Mouse (Mus musculus): Measurements from ENCODE around the gene Chd9. TPM values are rescaled to one million over a fixed set of nuclear protein-coding genes. Genes with fewer than 3 reads are reported as not detected.

The Chd9 gene
- polyA plus RNA-seq, 1 experiment from 2014 or later = 10.8 TPM

- Histone ChIP-seq H3K4me3 (replicated peaks) (no peak overlapping the region), H3K4me1 (replicated peaks) (no peaks in the 10 kb centered on the region; the same call in 1 of the 2 replicates), H3K4me2 (no peak overlapping the region), H3K9ac (no peak overlapping the region), H3K36me3 (no peaks in the 10 kb centered on the region), H3K27ac (no peak overlapping the region), H3K27me3 (no peaks in the 10 kb centered on the region), H3K9me3 (replicated peaks) (no peaks in the 10 kb centered on the region)
- DNase-seq (no peak), ATAC-seq (ENCODE audit: low read depth) (no peak)
- WGBS (ENCODE audit: insufficient replicate concordance) = 36% methylated on average over 11 of the region's 11 CpGs
These were observed 104.8 kb downstream of the Chd9 start for GRCm38 (mm10) chr8:90932934-90933333.

DNA sequence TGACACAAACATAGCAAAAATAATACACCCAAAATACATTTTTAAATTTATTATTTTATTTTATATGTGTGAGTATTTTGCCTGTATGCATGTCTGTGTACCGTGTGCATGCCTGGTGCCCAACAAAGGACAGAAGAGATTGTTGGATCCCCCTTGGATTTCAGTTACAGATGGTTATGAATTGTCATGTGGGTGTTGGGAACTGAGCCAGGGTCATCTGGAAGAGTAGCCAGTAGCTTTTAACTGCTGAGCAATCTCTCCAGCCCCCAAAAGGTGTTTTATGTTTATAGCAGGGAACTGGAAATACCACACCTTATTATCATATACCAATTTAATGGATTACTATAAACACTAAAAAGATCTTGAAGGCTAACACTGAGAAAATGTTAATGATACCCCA is 106.6 kb downstream of the Chd9 start:
- Histone ChIP-seq H3K9ac (no peak overlapping the region), H3K27me3 (no peaks in the 10 kb centered on the region), H3K4me3 (replicated peaks) (no peak overlapping the region), H3K4me1 (replicated peaks) (peaks cover 9% of the 10 kb centered on the region; the same call in 1 of the 2 replicates), H3K9me3 (replicated peaks) (no peaks in the 10 kb centered on the region), H3K36me3 (no peaks in the 10 kb centered on the region), H3K4me2 (no peak overlapping the region), H3K27ac (no peak overlapping the region)
- ATAC-seq (ENCODE audit: low read depth) (no peak), DNase-seq (no peak)
- 66% methylated on average over 1 of the region's 1 CpGs for WGBS (ENCODE audit: insufficient replicate concordance)

DNA sequence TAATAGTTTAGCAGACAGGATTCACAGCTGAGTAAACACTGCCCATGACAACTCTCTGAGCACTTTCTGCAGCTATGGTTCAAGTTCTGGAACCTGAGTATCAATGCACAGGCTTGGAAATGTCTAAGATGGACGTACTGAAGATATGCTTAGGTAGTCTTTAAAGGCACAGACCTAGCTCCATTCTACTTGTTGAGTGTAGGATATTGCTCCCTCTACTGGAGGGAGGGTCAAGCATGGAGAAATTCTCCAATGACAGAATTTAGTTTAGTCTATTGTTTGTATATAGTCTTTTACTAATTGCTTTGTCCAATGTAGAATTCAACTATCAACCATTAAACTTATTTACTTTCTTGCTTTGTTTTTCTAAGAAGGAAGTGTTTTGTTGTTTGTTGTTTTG is 108.7 kb downstream of the Chd9 start:
- DNase-seq (no peak), ATAC-seq (ENCODE audit: low read depth) (no peak)
- no peaks in the 10 kb centered on the region for H3K9me3 ChIP-seq (replicated peaks)
- no peak overlapping the region for H3K27ac ChIP-seq
- no peak overlapping the region for H3K4me3 ChIP-seq (replicated peaks)
- H3K9ac ChIP-seq = no peak overlapping the region
- 39% methylated on average over 1 of the region's 1 CpGs for WGBS (ENCODE audit: insufficient replicate concordance)
- no peak overlapping the region for H3K4me2 ChIP-seq
- no peaks in the 10 kb centered on the region for H3K27me3 ChIP-seq
- peaks cover 14% of the 10 kb centered on the region for H3K4me1 ChIP-seq (replicated peaks)
- no peaks in the 10 kb centered on the region for H3K36me3 ChIP-seq

DNA sequence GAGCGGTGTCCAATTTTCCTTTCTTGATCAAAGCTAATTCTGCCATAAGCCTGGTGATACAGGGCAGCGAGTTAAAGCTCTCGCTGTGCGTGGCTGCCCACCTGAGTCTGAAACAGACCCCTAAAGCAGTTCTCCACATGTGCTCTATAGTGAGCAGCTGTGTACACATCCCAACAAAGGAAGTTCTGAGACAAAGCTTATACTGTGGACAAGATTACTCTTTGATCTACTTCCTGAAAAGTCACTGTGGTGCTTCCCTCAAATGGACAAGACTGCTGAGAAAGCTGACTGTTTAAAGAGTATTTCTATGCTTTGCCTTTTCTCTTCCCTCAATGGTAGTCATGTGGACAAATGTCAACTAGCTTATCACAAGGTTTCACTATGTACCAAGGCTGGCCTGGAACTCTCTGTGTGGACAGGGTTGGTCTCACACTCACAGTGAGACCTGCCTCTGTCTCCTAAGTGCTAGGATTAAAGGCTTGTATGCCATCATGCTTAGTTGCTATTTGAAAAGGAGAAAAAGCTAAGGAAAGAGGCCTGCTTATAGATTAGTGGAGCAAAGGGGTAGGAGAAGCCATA is 110.3 kb downstream of the Chd9 start:
- H3K36me3 ChIP-seq = no peaks in the 10 kb centered on the region
- no peak overlapping the region for H3K9ac ChIP-seq
- DNase-seq (no peak), ATAC-seq (ENCODE audit: low read depth) (0 out of 2 replicates have a peak, but pooled peaks have one; percentile 23)
- H3K27ac ChIP-seq = no peak overlapping the region
- H3K27me3 ChIP-seq = no peaks in the 10 kb centered on the region
- no peak overlapping the region for H3K4me3 ChIP-seq (replicated peaks)
- no peak overlapping the region for H3K4me2 ChIP-seq
- peaks cover 14% of the 10 kb centered on the region for H3K4me1 ChIP-seq (replicated peaks)
- no peaks in the 10 kb centered on the region for H3K9me3 ChIP-seq (replicated peaks)
- 65% methylated on average over 4 of the region's 4 CpGs for WGBS (ENCODE audit: insufficient replicate concordance)

- H3K4me2 ChIP-seq = no peak overlapping the region
- ATAC-seq (ENCODE audit: low read depth) (no peak), DNase-seq (no peak)
- no peak overlapping the region for H3K4me3 ChIP-seq (replicated peaks)
- no peaks in the 10 kb centered on the region for H3K9me3 ChIP-seq (replicated peaks)
- H3K27me3 ChIP-seq = no peaks in the 10 kb centered on the region
- H3K9ac ChIP-seq = no peak overlapping the region
- WGBS (ENCODE audit: insufficient replicate concordance) = 84% methylated on average over 1 of the region's 1 CpGs
- no peak overlapping the region for H3K27ac ChIP-seq
- no peaks in the 10 kb centered on the region for H3K36me3 ChIP-seq
- H3K4me1 ChIP-seq (replicated peaks) = peaks cover 25% of the 10 kb centered on the region
These were observed 111.7 kb downstream of the Chd9 start for GRCm38 (mm10) chr8:90939867-90940266.

- H3K27ac ChIP-seq = no peak overlapping the region
- H3K4me1 ChIP-seq (replicated peaks) = peaks cover 18% of the 10 kb centered on the region
- no peak overlapping the region for H3K4me2 ChIP-seq
- no peak for DNase-seq
- peak; percentile 65 for ATAC-seq (ENCODE audit: low read depth)
- H3K9ac ChIP-seq = no peak overlapping the region
- H3K36me3 ChIP-seq = 0 out of 2 replicates have a peak, but pooled peaks cover 2% of the 10 kb centered on the region
- no peaks in the 10 kb centered on the region for H3K27me3 ChIP-seq
- 21% methylated on average over 4 of the region's 4 CpGs for WGBS (ENCODE audit: insufficient replicate concordance)
- H3K9me3 ChIP-seq (replicated peaks) = no peaks in the 10 kb centered on the region
- H3K4me3 ChIP-seq (replicated peaks) = no peak overlapping the region
These were observed 115.6 kb downstream of the Chd9 start for GRCm38 (mm10) chr8:90943770-90944169.

GRCm38 (mm10) chr8:90954802-90955760 is 126.9 kb downstream of the Chd9 start:
- Histone ChIP-seq H3K27me3 (no peaks in the 10 kb centered on the region), H3K4me1 (replicated peaks) (peaks cover 29% of the 10 kb centered on the region), H3K9ac (peak overlapping the region; percentile 75), H3K36me3 (no peaks in the 10 kb centered on the region; the same call in 1 of the 2 replicates), H3K4me3 (replicated peaks) (peak overlapping the region; percentile 59), H3K9me3 (replicated peaks) (no peaks in the 10 kb centered on the region), H3K4me2 (peak overlapping the region; percentile 77), H3K27ac (peak overlapping the region; percentile 88)
- WGBS (ENCODE audit: insufficient replicate concordance) = 11% methylated on average over 21 of the region's 21 CpGs
- peak; percentile 56 for DNase-seq
- ATAC-seq (ENCODE audit: low read depth) = peak; percentile 86

- ATAC-seq (ENCODE audit: low read depth) = no peak
- peaks cover 6% of the 10 kb centered on the region; the same call in 1 of the 2 replicates for H3K36me3 ChIP-seq
- no peaks in the 10 kb centered on the region for H3K9me3 ChIP-seq (replicated peaks)
- peak overlapping the region; percentile 88 for H3K27ac ChIP-seq
- peak overlapping the region; percentile 59 for H3K4me3 ChIP-seq (replicated peaks)
- H3K4me1 ChIP-seq (replicated peaks) = peaks cover 31% of the 10 kb centered on the region
- no peaks in the 10 kb centered on the region for H3K27me3 ChIP-seq
- H3K4me2 ChIP-seq = peak overlapping the region; percentile 77
- H3K9ac ChIP-seq = peak overlapping the region; percentile 75
- no peak for DNase-seq
These were observed 127.6 kb downstream of the Chd9 start for GRCm38 (mm10) chr8:90955761-90956136.

DNA sequence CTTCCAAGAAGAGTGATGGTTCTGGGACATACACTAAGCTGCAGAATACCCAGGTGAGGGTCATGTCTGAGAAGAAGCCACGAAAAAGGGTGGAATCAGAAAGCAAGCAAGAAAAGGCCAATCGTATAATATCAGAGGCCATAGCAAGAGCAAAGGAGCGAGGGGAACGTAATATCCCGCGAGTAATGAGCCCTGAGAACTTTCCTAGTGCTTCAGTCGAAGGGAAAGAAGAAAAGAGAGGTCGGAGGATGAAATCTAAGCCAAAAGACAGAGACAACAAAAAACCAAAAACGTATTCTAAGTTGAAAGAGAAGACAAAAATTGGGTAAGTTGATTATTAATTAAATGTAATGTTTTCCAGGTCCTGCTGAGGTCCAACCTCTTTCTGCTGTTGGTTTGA is 128.2 kb downstream of the Chd9 start:
- Histone ChIP-seq H3K4me3 (replicated peaks) (peak overlapping the region; percentile 32), H3K9ac (no peak overlapping the region)

GRCm38 (mm10) chr8:90957711-90958110 is 129.6 kb downstream of the Chd9 start:
- ATAC-seq (ENCODE audit: low read depth) (no peak), DNase-seq (no peak)
- Histone ChIP-seq H3K9me3 (replicated peaks) (no peaks in the 10 kb centered on the region), H3K36me3 (peaks cover 7% of the 10 kb centered on the region; the same call in 1 of the 2 replicates), H3K27me3 (no peaks in the 10 kb centered on the region), H3K4me3 (replicated peaks) (no peak overlapping the region), H3K4me1 (replicated peaks) (peaks cover 37% of the 10 kb centered on the region), H3K27ac (no peak overlapping the region), H3K9ac (no peak overlapping the region), H3K4me2 (no peak overlapping the region)

More for the DNA sequence above, 128.2 kb downstream of the Chd9 start:
- Histone ChIP-seq H3K4me1 (replicated peaks) (peaks cover 34% of the 10 kb centered on the region), H3K27ac (peak overlapping the region; percentile 2; the same call in 1 of the 2 replicates), H3K36me3 (peaks cover 7% of the 10 kb centered on the region; the same call in 1 of the 2 replicates), H3K27me3 (no peaks in the 10 kb centered on the region), H3K9me3 (replicated peaks) (no peaks in the 10 kb centered on the region), H3K4me2 (peak overlapping the region; percentile 50)
- 76% methylated on average over 9 of the region's 9 CpGs for WGBS (ENCODE audit: insufficient replicate concordance)
- no peak for ATAC-seq (ENCODE audit: low read depth)
- no peak for DNase-seq

DNA sequence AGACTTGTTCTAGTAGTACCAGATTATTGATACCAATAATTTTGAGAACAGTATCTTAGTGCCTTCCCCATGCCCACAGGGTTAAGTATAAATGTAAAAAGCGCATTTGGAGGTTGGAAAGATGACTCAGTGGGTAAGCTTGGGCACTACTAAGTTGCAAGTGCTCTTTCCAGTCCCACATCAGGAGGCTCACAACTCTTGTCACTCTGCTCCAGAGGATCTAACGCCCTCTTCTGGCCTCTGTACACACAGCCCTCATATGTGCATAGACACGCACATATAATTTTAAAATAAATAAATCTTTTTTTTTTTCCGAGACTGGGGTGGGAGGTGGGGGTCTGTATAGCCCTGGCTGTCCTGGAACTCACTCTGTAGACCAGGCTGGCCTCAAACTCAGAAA is 131.6 kb downstream of the Chd9 start:
- WGBS (ENCODE audit: insufficient replicate concordance) = 77% methylated on average over 4 of the region's 4 CpGs
- ATAC-seq (ENCODE audit: low read depth) = no peak

More for the DNA sequence above, 131.6 kb downstream of the Chd9 start:
- no peaks in the 10 kb centered on the region for H3K9me3 ChIP-seq (replicated peaks)
- H3K36me3 ChIP-seq = peaks cover 7% of the 10 kb centered on the region; the same call in 1 of the 2 replicates
- H3K27ac ChIP-seq = no peak overlapping the region
- no peak overlapping the region for H3K4me3 ChIP-seq (replicated peaks)
- H3K9ac ChIP-seq = no peak overlapping the region
- no peak overlapping the region for H3K4me2 ChIP-seq
- no peaks in the 10 kb centered on the region for H3K27me3 ChIP-seq
- H3K4me1 ChIP-seq (replicated peaks) = peaks cover 29% of the 10 kb centered on the region
- DNase-seq = no peak
